Mouse (Mus musculus) intestine, embryonic 14.5 days (tissue): Measurements from ENCODE around the gene Rps6ka2. TPM values are rescaled to one million over a fixed set of nuclear protein-coding genes. Genes with fewer than 3 reads are reported as not detected.
"Not testable (repeated sequence)": the region's sequence is repeated elsewhere in the genome, so short reads cannot be mapped to it uniquely, and the experiment has no call there.

Source experiments
- ATAC-seq: fragments of 200-750 bp; cut with Nextera tagmentation; replicated peaks from 2 replicates; pipeline ENCODE4 v1.8.0; 2017; ENCODE audit warnings: low read depth, moderate number of reproducible peaks, moderate TSS enrichment, moderate library complexity; ENCODE audit not compliant: low FRiP score, low TSS enrichment
- DNase-seq: peaks from one replicate; pipeline ENCODE4 v3.0.0-alpha.2; 2018; ENCODE audit warnings: low spot score
- H3K27ac ChIP-seq: fragments of 300-500 bp; sonication (generic); 2 replicates; pipeline ENCODE4 v1.5.1; 2014; ENCODE audit warnings: low read depth, mild to moderate bottlenecking, control low read depth
- H3K27me3 ChIP-seq: fragments of 300-500 bp; sonication (generic); replicated peaks from 2 replicates; pipeline ENCODE4 v1.6.1; 2014; ENCODE audit warnings: low read length, control low read depth; ENCODE audit not compliant: control insufficient read depth, insufficient read depth
- H3K36me3 ChIP-seq: fragments of 300-500 bp; sonication (generic); 2 replicates; pipeline ENCODE4 v1.6.1; 2014; ENCODE audit warnings: low read length, control low read depth; ENCODE audit not compliant: control insufficient read depth, insufficient read depth
- H3K4me1 ChIP-seq: fragments of 300-500 bp; sonication (generic); replicated peaks from 2 replicates; pipeline ENCODE4 v1.6.1; 2014; ENCODE audit warnings: low read length, control low read depth, mixed read lengths; ENCODE audit not compliant: control insufficient read depth, insufficient read depth
- H3K4me2 ChIP-seq: fragments of 300-500 bp; sonication (generic); 2 replicates; pipeline ENCODE4 v1.6.1; 2014; ENCODE audit warnings: low read length
- H3K4me3 ChIP-seq: fragments of 300-500 bp; sonication (generic); 2 replicates; pipeline ENCODE4 v1.5.1; 2014; ENCODE audit warnings: low read depth, low read length, control low read depth, mixed read lengths
- H3K9ac ChIP-seq: fragments of 300-500 bp; sonication (generic); 2 replicates; pipeline ENCODE4 v1.6.1; 2014; ENCODE audit warnings: mild to moderate bottlenecking, low read length
- H3K9me3 ChIP-seq: fragments of 300-500 bp; sonication (generic); 2 replicates; pipeline ENCODE4 v1.6.1; 2016; ENCODE audit warnings: low read length, control low read depth; ENCODE audit not compliant: control insufficient read depth
- WGBS: fragments of 180-500 bp; shearing (Covaris S2); extraction: QIAGEN DNeasy Blood & Tissue Kit; methylation state at CpG from one replicate; pipeline ENCODE4 v1.1.7; 2014; 5-methylcytosine and 5-hydroxymethylcytosine counted together
- polyA plus RNA-seq: library from polyadenylated mRNA; unstranded; fragments of >200 nt; fragmentation: Nextera tagmentation; extraction: Ambion mirVana; gene quantifications from 2 replicates; pipeline ENCODE4 v1.2.1, GENCODE M21; 2014

The Rps6ka2 gene
- polyA plus RNA-seq, 1 experiment from 2014 or later: 15.1 TPM

DNA sequence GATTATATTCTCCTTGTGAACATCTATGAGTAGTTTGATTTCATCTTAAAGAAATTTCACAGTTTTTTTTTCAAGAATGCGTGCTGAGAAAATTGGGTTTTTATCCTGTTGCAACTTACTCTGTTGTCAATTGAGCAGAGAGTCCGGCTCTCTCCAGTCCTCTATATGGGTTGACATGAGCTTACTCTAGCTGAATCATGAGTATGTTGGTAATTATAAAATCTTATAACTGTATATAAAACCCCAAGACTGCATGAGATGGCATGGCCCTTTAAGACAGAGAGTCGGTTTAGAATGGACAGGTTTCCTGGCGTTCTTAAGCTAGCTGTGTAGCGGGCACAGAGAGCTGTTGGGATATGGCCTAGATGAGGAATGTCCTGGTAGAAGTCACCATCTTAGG lies 154.4 kb downstream of the Rps6ka2 start, which contains the start of gene Tcp10a:
Gene Tcp10a (plus strand): TSS at position 301 of the 400 bp plus-strand sequence.
- H3K9ac ChIP-seq, H3K4me1 ChIP-seq, H3K4me2 ChIP-seq, ATAC-seq, DNase-seq, H3K9me3 ChIP-seq, H3K4me3 ChIP-seq, H3K27ac ChIP-seq, H3K27me3 ChIP-seq, H3K36me3 ChIP-seq: not testable (repeated sequence)
- 97% methylated on average over 3 of the region's 5 CpGs for WGBS

DNA sequence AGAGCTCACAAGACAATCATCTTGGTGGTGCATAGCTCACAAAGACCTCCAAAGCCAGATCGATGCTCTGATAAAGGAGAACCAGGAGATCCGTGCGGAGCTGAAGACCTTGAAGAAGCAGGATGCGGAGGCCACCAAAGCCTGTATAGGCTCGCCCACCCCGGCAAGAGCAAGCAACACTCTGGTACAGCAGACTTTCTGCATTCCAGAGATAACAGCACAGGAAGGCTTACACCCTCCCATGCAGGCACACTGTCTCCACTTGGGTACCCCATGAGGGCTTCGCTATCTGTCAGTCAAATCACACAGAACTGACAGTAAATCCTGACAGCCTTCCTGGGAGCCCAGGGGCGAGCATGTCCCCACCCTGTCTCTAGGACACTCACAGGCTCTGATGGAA lies 156.5 kb downstream of the Rps6ka2 start:
- not testable (repeated sequence) for H3K9me3 ChIP-seq, H3K4me2 ChIP-seq, DNase-seq, H3K9ac ChIP-seq, ATAC-seq, H3K27ac ChIP-seq, H3K27me3 ChIP-seq, H3K36me3 ChIP-seq, H3K4me3 ChIP-seq, H3K4me1 ChIP-seq
- WGBS: 50% methylated on average over 4 of the region's 8 CpGs

DNA sequence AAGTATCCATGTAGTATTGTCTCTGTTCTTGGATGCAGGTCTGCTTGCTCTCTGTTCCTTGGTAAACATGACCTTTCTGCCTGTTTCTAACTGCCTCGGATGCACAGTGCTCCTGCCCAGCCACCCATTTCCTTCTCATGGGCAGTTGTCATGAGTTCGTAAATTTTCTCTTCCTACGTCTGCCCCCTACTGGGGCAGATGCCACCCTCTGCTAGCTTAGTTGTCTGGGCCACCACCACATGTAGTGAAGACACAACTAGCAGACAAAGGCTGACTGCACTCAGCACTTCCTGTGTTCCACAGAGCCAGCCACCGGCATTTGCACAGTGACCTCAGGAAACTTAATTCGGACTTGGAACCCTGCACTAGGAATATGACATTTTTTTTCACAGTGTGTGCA lies 162.8 kb downstream of the Rps6ka2 start:
- not testable (repeated sequence) for H3K4me3 ChIP-seq, H3K27me3 ChIP-seq, H3K9me3 ChIP-seq, DNase-seq, H3K4me1 ChIP-seq, H3K36me3 ChIP-seq, H3K27ac ChIP-seq, ATAC-seq, H3K9ac ChIP-seq, H3K4me2 ChIP-seq
- 75% methylated on average over 3 of the region's 5 CpGs for WGBS

GRCm38 (mm10) chr17:7337381-7337780 lies 167.5 kb downstream of the Rps6ka2 start:
- not testable (repeated sequence) for H3K9me3 ChIP-seq, H3K9ac ChIP-seq, H3K4me2 ChIP-seq, H3K36me3 ChIP-seq, H3K4me1 ChIP-seq, DNase-seq, H3K27ac ChIP-seq, H3K4me3 ChIP-seq, ATAC-seq, H3K27me3 ChIP-seq
- WGBS: 80% methylated on average over 7 of the region's 9 CpGs

DNA sequence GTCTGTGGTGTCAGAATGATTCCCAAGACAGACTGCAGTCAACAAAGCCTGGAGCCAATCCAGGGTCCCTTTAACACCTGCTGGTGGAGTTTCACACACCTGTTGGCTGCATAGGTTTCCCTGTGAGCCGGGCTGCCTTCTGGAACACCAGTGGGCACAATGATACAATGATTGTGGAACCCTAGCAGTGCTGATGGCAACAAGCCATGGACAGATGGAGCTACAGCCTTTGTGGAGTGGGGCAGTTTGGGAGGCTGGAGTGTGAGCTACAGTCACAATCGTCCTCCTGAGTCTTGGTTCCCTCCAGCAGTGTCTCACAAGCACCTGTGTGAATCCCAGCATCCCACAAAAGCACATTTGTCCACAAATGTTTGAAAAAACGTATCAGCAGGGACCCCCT lies 178.8 kb downstream of the Rps6ka2 start:
- not testable (repeated sequence) for H3K9me3 ChIP-seq, H3K27me3 ChIP-seq, DNase-seq, H3K27ac ChIP-seq, H3K9ac ChIP-seq, H3K36me3 ChIP-seq, H3K4me1 ChIP-seq, ATAC-seq, H3K4me2 ChIP-seq, H3K4me3 ChIP-seq
- 62% methylated on average over 2 of the region's 3 CpGs for WGBS

- not testable (repeated sequence) for DNase-seq, H3K27me3 ChIP-seq, H3K4me2 ChIP-seq, H3K4me1 ChIP-seq, H3K36me3 ChIP-seq, H3K27ac ChIP-seq, ATAC-seq, H3K9me3 ChIP-seq, H3K4me3 ChIP-seq, H3K9ac ChIP-seq
- WGBS: 100% methylated on average over 1 of the region's 1 CpGs
Measured at GRCm38 (mm10) chr17:7352596-7352995, 182.7 kb downstream of the Rps6ka2 start, which contains the start of gene Ttll2. Gene Ttll2, minus strand, starts transcription at chr17:7352696.

Other genes starting within 250 kb of the Rps6ka2 start
- gene Rsph3b, start 221.4 kb upstream of the Rps6ka2 start, polyA plus RNA-seq: 42.6 and 45.6 TPM in 2 replicates
- 62.2 and 66.8 TPM in 2 replicates for gene Tagap1, start 209.0 kb upstream of the Rps6ka2 start, polyA plus RNA-seq
- 207 and 216 TPM in 2 replicates for gene Rnaset2b, start 199.5 kb upstream of the Rps6ka2 start, polyA plus RNA-seq
- gene Gm49721, start 191.2 kb upstream of the Rps6ka2 start, polyA plus RNA-seq: 0.08 and 0.30 TPM in 2 replicates
- gene Gm1604a, start 144.5 kb upstream of the Rps6ka2 start, polyA plus RNA-seq: not detected in 2 replicates
- not detected in 2 replicates for gene Tcp10a, start 154.5 kb downstream of the Rps6ka2 start, polyA plus RNA-seq
- not detected in 2 replicates for gene Ttll2, start 182.6 kb downstream of the Rps6ka2 start, polyA plus RNA-seq
- gene Gm49630, start 201.9 kb downstream of the Rps6ka2 start, polyA plus RNA-seq: not detected in 2 replicates
- gene Unc93a2, start 215.3 kb downstream of the Rps6ka2 start, polyA plus RNA-seq: not detected in 2 replicates